Mouse (Mus musculus) midbrain, embryonic 10.5 days (tissue): ENCODE data around the gene Srpk2. TPM values are rescaled to one million over a fixed set of nuclear protein-coding genes. Genes with fewer than 3 reads are reported as not detected.
A peak's percentile ranks its signal among the peaks of the same experiment; 100 is the strongest.
"Not testable (repeated sequence)": the region's sequence is repeated elsewhere in the genome, so short reads cannot be mapped to it uniquely, and the experiment has no call there.

Experiments used
- DNase-seq: peaks from one replicate; pipeline ENCODE4 v3.0.0-alpha.2; 2017; ENCODE audit warnings: low spot score
- H3K27ac ChIP-seq: fragments of 300-500 bp; sonication (generic); replicated peaks from 2 replicates; pipeline ENCODE4 v1.5.1; 2016; ENCODE audit warnings: mild to moderate bottlenecking
- H3K27me3 ChIP-seq: fragments of 300-500 bp; sonication (generic); 2 replicates; pipeline ENCODE4 v1.6.1; 2016; ENCODE audit warnings: low read depth, mild to moderate bottlenecking; ENCODE audit not compliant: poor library complexity, severe bottlenecking
- H3K36me3 ChIP-seq: fragments of 300-500 bp; sonication (generic); 2 replicates; pipeline ENCODE4 v1.6.1; 2016; ENCODE audit warnings: mild to moderate bottlenecking, moderate library complexity
- H3K4me1 ChIP-seq: fragments of 300-500 bp; sonication (generic); 2 replicates; pipeline ENCODE4 v1.6.1; 2016
- H3K4me3 ChIP-seq: fragments of 300-500 bp; sonication (generic); 2 replicates; pipeline ENCODE4 v1.5.1; 2016; ENCODE audit warnings: mild to moderate bottlenecking, moderate library complexity
- H3K9me3 ChIP-seq: fragments of 300-500 bp; sonication (generic); replicated peaks from 2 replicates; pipeline ENCODE4 v1.6.1; 2016; ENCODE audit warnings: mild to moderate bottlenecking
- WGBS: fragments of 180-500 bp; shearing (Covaris S2); methylation state at CpG from one replicate; pipeline ENCODE4 v1.1.7; 2016; 5-methylcytosine and 5-hydroxymethylcytosine counted together
- polyA plus RNA-seq: library from polyadenylated mRNA; unstranded; fragments of >200 nt; fragmentation: Nextera tagmentation; extraction: Ambion mirVana; gene quantifications from 2 replicates; pipeline ENCODE4 v1.2.1, GENCODE M21; 2016

The Srpk2 gene
- polyA plus RNA-seq, 1 experiment from 2014 or later = 47.9 TPM

DNA sequence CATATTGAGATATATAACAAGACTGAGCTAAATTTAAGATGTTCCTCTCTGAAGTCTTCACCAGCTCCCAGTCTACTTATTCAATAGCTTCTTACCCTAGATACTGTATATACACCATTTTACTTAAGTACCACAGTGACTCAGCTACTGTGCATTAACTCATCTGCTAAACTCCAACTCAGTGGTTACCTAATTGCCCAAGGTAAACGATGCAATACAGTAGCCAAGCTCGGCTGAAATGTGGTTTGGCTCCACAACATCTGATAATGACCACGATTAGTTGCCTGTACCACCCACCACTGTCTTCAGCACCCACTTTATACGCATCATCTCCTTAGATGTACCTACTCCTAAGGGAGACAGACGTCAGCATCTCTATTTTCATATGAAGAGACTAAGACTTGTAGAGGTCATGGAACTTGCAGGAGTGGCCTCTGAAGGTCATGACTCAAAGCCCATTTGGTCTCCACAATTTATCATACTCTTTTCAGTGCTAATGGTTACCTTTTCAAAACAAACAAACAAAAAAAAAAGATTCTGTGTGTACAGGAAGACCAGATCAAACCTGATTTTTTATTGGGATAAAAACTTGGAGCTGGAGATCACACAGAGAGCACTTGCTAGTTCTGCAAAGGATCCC, 88.0 kb downstream of the Srpk2 start:
- no peak overlapping the region for H3K4me3 ChIP-seq
- DNase-seq = no peak
- H3K27me3 ChIP-seq = no peaks in the 10 kb centered on the region
- no peaks in the 10 kb centered on the region for H3K9me3 ChIP-seq
- H3K36me3 ChIP-seq = no peaks in the 10 kb centered on the region
- H3K27ac ChIP-seq = no peak overlapping the region
- H3K4me1 ChIP-seq = peaks cover 6% of the 10 kb centered on the region; the same call in 1 of the 2 replicates
- WGBS = 90% methylated on average over 5 of the region's 5 CpGs

DNA sequence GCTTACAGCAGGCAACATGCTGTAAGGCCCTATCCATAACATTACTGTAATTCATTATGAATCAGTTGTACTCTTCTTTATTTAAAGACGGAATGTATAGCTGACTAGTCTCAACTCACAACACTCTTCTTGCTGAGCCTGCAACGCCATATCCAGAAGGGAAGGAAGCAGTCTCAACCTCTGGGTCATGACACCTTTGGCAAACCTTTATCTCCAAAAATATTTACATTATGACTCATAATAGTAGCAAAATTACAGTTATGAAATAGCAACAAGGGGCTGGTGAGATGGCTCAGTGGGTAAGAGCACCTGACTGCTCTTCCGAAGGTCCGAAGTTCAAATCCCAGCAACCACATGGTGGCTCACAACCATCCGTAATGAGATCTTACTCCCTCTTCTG, 94.1 kb downstream of the Srpk2 start:
- H3K4me3 ChIP-seq, H3K4me1 ChIP-seq, H3K36me3 ChIP-seq, H3K9me3 ChIP-seq, DNase-seq, H3K27me3 ChIP-seq, H3K27ac ChIP-seq: not testable (repeated sequence)
- WGBS = 92% methylated on average over 5 of the region's 5 CpGs

- Histone ChIP-seq H3K4me1 (peaks cover 3% of the 10 kb centered on the region; the same call in 1 of the 2 replicates), H3K9me3 (no peaks in the 10 kb centered on the region), H3K27ac (no peak overlapping the region), H3K36me3 (no peaks in the 10 kb centered on the region), H3K4me3 (no peak overlapping the region), H3K27me3 (no peaks in the 10 kb centered on the region)
- no peak for DNase-seq
- WGBS = 83% methylated on average over 2 of the region's 2 CpGs
These were observed 96.8 kb downstream of the Srpk2 start for GRCm38 (mm10) chr5:23587614-23588013.

DNA sequence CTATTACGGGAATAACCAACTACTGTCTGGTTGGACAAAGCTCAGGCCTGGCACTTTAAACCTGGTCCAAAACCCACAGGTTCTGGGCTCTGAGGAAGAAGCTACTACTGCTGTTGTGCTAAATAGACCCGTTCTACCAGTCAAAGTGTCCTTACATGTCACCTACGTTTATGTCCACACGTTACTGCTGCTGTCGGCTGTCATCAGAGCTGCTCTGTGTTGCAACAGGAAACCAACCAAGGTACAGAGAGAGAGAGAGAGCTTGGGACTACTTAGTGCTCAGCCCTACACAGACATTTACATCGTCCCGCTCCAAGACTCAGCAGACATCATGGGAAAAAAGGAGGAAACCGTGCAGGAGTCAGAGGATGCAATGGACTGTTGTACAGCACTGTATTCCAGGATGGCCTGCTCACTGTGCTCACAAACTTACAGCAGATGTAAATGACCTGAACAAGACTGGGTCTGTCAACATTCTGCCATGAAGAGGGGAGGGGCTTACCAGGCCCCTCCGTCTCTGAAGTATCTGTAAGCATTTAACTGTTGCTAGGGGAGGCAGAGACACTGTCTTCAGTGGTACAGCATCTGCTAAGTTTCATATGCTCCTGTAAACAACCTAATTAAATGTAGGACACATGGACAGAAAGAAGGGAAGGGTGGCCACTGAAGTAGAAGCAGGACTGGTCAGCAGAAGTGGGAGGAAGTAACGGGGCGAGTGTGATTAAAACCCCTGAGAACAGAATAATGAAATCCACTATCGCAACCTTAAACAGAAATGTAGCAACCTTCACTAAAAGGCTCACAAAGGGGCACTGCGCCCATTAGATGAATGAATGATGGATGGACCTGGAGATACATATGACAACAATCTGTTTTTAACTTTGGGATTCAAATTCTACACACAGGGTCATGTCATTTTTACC, 97.6 kb downstream of the Srpk2 start:
- H3K9me3 ChIP-seq = no peaks in the 10 kb centered on the region

GRCm38 (mm10) chr5:23581484-23582060, 102.8 kb downstream of the Srpk2 start:
- Histone ChIP-seq H3K9me3 (no peaks in the 10 kb centered on the region), H3K4me3 (no peak overlapping the region), H3K36me3 (no peaks in the 10 kb centered on the region), H3K4me1 (peaks cover 20% of the 10 kb centered on the region), H3K27ac (no peak overlapping the region), H3K27me3 (no peaks in the 10 kb centered on the region)
- DNase-seq = no peak
- WGBS = 78% methylated on average over 2 of the region's 2 CpGs

More for the DNA sequence above, 97.6 kb downstream of the Srpk2 start:
- H3K4me1 ChIP-seq = peaks cover 3% of the 10 kb centered on the region; the same call in 1 of the 2 replicates
- H3K4me3 ChIP-seq = no peak overlapping the region
- no peaks in the 10 kb centered on the region for H3K27me3 ChIP-seq
- WGBS = 93% methylated on average over 13 of the region's 13 CpGs
- H3K27ac ChIP-seq = no peak overlapping the region
- no peak for DNase-seq
- no peaks in the 10 kb centered on the region for H3K36me3 ChIP-seq

DNA sequence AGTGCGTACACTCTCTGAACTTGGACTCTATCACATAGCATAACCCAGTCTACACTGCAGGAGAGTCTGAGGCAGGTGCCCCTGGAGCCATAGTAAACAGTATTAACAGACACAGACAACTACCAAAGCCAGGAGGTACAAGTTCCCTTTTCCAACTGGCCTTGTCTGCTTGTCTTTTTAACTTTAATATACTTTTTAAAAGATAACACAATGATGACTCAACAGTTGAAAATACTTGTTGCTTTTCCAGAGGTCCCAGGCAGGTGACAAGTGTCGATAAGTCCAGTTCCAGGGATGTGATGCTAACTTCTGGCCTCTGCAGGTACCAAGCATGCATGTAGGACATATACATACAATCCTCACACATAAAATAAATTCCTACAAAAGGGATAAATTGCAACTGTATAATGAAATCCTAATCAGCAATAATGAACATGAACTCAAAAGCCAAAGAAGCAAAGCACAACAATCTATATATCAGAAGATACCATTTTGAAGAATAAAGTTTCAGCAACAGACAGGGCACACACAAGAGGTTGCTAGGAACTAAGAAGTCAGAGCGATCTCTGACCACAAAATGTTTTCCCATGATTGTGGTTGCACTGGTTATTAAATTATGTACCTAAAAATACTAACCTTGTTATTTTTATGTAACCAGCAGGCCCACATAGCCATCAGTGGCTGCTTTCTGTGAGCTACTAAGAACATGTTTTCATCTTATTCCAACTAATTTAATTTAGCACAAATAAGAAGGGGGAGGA, 105.1 kb downstream of the Srpk2 start:
- H3K9me3 ChIP-seq = no peaks in the 10 kb centered on the region
- no peak for DNase-seq
- H3K27ac ChIP-seq = peak overlapping the region; percentile 69; the same call in 1 of the 2 replicates
- peaks cover 23% of the 10 kb centered on the region for H3K4me1 ChIP-seq
- H3K4me3 ChIP-seq = no peak overlapping the region
- 0 out of 2 replicates have a peak, but pooled peaks cover 6% of the 10 kb centered on the region for H3K36me3 ChIP-seq
- 95% methylated on average over 3 of the region's 3 CpGs for WGBS
- no peaks in the 10 kb centered on the region for H3K27me3 ChIP-seq

GRCm38 (mm10) chr5:23578322-23578957, 106.0 kb downstream of the Srpk2 start:
- DNase-seq = no peak
- Histone ChIP-seq H3K4me3 (no peak overlapping the region), H3K27me3 (no peaks in the 10 kb centered on the region), H3K36me3 (peaks cover 11% of the 10 kb centered on the region), H3K9me3 (0 out of 2 replicates have a peak, but pooled peaks cover 3% of the 10 kb centered on the region), H3K27ac (peak overlapping the region; percentile 69), H3K4me1 (peaks cover 23% of the 10 kb centered on the region)
- WGBS = 91% methylated on average over 4 of the region's 4 CpGs

DNA sequence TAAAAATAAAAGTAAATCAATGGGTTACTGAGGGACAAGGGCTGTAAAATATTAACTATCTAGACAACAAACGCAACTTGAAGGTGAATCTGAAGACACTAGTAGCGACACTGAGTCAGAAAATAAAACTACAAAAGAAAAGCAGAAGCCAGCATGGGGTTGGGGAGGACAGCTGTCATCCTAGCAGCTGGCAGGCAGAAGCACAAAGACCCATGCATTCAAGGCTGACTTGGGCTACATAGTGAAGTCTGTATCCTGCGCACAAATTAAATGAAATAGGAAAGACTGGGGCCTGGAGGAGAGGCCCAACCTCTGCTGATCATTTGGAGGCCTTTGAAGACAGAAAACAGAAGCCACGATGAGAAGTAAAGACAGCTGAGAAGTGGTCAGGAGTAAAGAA, 106.6 kb downstream of the Srpk2 start:
- DNase-seq = no peak
- 0 out of 2 replicates have a peak, but pooled peaks cover 5% of the 10 kb centered on the region for H3K9me3 ChIP-seq
- peak overlapping the region; percentile 69 for H3K27ac ChIP-seq
- peaks cover 13% of the 10 kb centered on the region for H3K36me3 ChIP-seq
- no peaks in the 10 kb centered on the region for H3K27me3 ChIP-seq
- 62% methylated on average over 4 of the region's 4 CpGs for WGBS
- H3K4me3 ChIP-seq = no peak overlapping the region
- peaks cover 23% of the 10 kb centered on the region for H3K4me1 ChIP-seq

DNA sequence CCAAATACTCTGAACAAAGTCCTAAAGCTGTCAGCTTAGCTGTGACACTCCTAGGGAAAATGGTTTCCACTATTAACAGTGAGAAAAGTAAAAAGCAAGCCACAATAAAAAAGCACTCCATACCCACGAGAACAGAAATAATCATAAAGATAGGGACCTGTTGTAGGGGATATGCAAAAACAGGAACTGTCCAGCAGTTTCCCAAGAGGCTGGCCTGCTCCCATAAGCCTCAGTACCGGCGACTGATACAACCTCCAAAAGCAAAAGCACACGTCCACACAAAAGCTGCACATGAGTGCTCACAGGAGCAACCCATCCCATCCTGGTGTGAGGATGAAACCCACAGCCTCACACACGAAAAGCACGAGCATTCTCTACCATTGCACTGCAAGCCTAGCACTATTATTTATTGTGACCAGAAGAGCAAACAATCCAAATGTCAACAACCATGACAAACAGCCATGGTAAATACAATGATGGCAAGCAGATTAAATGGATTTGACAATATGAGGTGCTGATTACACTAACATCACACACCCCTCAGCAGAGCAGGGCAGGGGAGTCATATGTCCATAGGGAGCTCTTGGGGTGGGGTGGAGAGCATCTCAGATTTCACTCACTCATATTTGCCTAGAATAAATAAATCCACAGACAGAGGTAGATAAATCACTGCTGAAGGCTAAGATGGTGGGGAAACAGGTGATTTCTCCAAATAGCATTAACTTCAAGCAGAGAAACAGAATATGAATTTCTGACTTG, 107.9 kb downstream of the Srpk2 start:
- Histone ChIP-seq H3K9me3 (0 out of 2 replicates have a peak, but pooled peaks cover 5% of the 10 kb centered on the region), H3K4me3 (no peak overlapping the region), H3K36me3 (peaks cover 13% of the 10 kb centered on the region), H3K27ac (peak overlapping the region; percentile 69; the same call in 1 of the 2 replicates), H3K4me1 (peaks cover 23% of the 10 kb centered on the region), H3K27me3 (no peaks in the 10 kb centered on the region)
- no peak for DNase-seq
- 77% methylated on average over 6 of the region's 6 CpGs for WGBS

DNA sequence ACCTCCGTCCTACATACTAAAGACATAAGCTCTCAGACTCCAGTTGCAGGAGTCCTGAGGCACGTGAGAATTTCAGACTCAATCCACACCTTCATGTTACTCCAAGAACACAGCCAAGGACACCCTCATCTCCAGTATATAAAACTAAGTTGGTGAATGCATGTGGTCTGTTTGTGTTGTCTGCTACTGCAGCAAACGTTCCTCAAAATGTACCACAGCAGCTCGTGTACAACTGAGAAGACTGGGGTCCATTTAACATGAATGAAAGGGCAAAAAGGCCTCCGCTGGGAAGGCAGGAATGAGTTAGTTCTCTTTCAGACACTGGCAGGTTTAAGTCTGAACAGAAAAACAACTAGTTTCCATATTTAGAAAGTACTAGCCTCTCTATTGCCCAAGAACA, 110.5 kb downstream of the Srpk2 start:
- 93% methylated on average over 5 of the region's 5 CpGs for WGBS
- Histone ChIP-seq H3K4me1 (peaks cover 23% of the 10 kb centered on the region), H3K27ac (no peak overlapping the region)

GRCm38 (mm10) chr5:23568188-23568587, 116.2 kb downstream of the Srpk2 start:
- H3K4me1 ChIP-seq = no peaks in the 10 kb centered on the region
- no peak for DNase-seq
- no peaks in the 10 kb centered on the region for H3K27me3 ChIP-seq
- no peak overlapping the region for H3K4me3 ChIP-seq
- 90% methylated on average over 5 of the region's 5 CpGs for WGBS
- H3K9me3 ChIP-seq = no peaks in the 10 kb centered on the region
- no peak overlapping the region for H3K27ac ChIP-seq
- H3K36me3 ChIP-seq = peaks cover 20% of the 10 kb centered on the region

More for the DNA sequence above, 110.5 kb downstream of the Srpk2 start:
- Histone ChIP-seq H3K4me3 (no peak overlapping the region), H3K27me3 (no peaks in the 10 kb centered on the region), H3K9me3 (0 out of 2 replicates have a peak, but pooled peaks cover 5% of the 10 kb centered on the region), H3K36me3 (peaks cover 21% of the 10 kb centered on the region)
- no peak for DNase-seq
